Mouse (Mus musculus): ENCODE measurements around the gene Gm1043.

Gm1043 gene

DNA sequence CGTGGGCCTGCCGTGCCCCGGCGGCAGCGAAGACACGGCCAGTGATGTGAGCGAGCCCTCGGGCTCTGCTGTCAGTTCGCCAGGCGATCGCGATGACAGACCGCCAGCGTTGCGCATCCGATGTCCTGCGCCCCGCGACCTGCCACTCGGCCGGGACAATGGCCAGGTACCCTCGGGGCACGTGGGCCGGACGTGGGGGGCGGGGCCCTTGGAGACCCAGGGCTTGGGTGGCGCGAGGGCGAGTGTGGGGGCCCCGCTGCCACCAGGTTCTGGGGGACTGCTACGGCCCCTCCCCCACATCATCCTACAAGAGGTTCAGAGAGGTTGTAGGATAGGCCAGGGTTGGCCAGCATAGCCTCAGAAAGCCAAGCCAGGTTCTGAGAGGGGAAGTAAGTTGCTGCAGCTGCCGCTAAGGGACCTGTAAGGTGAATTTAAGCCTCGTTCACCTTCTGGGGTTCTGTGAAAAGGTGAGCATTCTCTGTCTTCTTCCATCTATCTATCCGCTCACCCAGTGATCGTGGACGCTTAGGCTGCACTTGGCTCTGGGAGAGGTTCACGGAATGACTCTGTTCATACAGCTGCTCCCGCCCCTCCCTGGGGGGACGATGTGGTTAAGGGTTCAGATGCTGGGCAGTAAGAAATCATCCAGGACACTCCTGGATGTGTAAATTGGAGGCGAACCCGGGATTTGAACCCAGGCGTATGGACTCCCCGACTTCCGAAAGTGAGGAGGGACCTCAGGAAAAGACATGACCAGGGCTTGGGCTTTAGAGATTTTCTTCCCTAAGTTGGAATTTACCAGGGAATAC is 157.4 kb downstream of the Gm1043 start:
- in situ Hi-C loops (cut with MboI; ENCODE audit: low sequenced_read_pairs): no loop called here

DNA sequence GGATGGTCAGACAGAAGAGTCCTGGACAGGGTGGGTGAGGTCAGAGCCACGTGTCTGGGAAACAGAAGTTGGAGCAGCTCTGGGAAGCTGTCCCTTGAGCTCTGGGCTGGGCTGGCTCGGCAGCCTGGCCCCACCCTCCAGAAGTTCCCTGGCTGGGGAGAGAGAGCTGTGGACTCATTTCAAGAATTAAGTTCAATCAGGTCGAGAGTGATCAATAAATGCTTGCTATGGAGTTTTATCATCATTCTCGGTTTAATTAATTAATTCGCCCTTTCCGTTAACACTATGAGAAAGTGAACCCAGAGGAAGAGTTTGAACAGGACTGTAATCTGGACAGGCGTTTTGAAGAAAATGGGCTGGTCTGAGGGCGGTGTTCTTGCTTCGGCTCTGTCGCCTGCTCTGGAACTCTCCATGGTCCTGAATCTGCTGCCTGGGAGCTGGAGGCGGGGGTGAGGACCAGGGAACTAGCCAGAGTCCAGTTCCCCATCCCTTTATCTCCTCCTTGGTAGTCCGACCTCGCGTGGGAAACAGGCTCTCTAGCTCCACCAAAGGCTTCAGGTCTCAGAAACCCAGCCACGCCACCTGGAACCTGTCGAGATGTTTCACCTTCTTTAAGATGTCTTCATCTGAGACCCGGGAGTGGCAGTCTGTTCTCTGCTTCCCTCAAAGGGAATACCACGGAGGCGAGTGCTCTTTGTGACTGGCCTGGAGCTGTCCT is 158.2 kb downstream of the Gm1043 start:
- in situ Hi-C loops (cut with MboI; ENCODE audit: low sequenced_read_pairs): no loop called here

DNA sequence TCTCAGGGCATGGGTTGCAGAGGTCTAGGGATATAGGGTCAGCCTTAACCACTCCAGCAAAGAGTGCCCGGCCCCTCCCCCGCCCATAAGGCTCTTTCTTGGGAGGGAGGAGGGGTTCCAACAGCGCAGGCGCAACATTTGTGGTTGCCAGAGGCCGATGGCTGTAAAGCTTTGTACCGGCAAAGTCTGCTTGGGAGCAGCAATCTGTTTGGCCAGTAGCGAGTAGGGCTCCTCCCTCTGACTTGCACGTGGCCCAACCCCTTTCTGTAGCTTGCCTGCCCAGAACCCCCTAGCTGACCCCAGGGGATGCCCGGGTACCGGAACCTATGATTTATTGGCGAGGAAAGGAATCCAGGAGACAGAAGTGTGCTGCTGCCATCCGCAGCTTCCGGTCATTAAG is 159.0 kb downstream of the Gm1043 start:
- in situ Hi-C loops (cut with MboI; ENCODE audit: low sequenced_read_pairs): no loop called here

GRCm38 (mm10) chr5:37244666-37245242 is 159.6 kb downstream of the Gm1043 start:
- in situ Hi-C loops (cut with MboI; ENCODE audit: low sequenced_read_pairs): no loop called here

DNA sequence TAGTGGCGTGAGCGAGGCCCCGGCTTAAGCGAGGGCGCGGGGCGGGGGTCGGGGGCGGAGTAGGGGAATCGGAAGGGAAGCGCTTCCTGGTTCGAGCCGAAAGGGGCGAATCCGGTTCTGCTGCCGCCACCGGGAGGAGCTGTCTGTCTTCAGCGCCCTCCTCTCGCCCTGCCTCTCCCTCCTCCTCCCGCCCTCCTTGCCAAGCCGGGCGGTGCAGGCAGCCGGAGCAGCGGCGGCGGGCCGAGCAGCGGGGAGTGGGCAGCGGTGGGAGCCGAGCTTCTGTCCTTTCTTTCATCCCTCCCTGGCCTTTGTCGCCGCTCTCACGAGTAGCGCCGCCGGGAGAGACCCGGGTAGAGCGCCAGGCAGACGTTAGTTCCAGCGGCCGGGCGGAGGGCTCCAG is 160.5 kb downstream of the Gm1043 start:
- in situ Hi-C loops (cut with MboI; ENCODE audit: low sequenced_read_pairs): no loop called here

GRCm38 (mm10) chr5:37246138-37246910 is 161.2 kb downstream of the Gm1043 start:
- in situ Hi-C loops (cut with MboI; ENCODE audit: low sequenced_read_pairs): no loop called here

GRCm38 (mm10) chr5:37247456-37247855 is 162.3 kb downstream of the Gm1043 start:
- in situ Hi-C loops (cut with MboI; ENCODE audit: low sequenced_read_pairs): no loop called here

- in situ Hi-C loops (cut with MboI; ENCODE audit: low sequenced_read_pairs): no loop called here
Observed at GRCm38 (mm10) chr5:37248870-37249269, 163.7 kb downstream of the Gm1043 start.

- in situ Hi-C loops (cut with MboI; ENCODE audit: low sequenced_read_pairs): no loop called here
Observed at GRCm38 (mm10) chr5:37251596-37251995, 166.4 kb downstream of the Gm1043 start.

GRCm38 (mm10) chr5:37252101-37252804 is 167.1 kb downstream of the Gm1043 start:
- in situ Hi-C loops (cut with MboI; ENCODE audit: low sequenced_read_pairs): no loop called here

GRCm38 (mm10) chr5:37254523-37254922 is 169.4 kb downstream of the Gm1043 start:
- in situ Hi-C loops (cut with MboI; ENCODE audit: low sequenced_read_pairs): no loop called here

GRCm38 (mm10) chr5:37256823-37257222 is 171.7 kb downstream of the Gm1043 start:
- in situ Hi-C loops (cut with MboI; ENCODE audit: low sequenced_read_pairs): no loop called here

DNA sequence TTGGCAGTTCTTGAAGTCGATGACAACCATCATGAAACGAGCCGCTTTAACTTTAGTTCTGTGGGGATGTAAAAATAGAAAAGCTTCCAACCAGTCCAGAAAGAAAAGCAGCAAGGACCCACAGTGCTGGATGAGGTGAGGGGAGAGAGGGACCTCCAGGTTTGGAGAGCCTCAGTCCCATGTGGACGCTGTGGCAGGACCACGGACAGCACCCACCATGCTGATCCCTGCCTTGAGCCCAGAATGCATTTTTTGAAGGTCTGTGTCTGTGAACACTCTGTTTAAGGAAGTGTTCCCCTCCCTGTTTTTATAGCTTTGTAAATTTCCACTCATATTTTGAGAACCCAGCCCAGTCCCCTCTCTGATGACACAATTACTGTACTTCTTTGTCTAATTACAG is 172.1 kb downstream of the Gm1043 start:
- in situ Hi-C loops (cut with MboI; ENCODE audit: low sequenced_read_pairs): no loop called here

DNA sequence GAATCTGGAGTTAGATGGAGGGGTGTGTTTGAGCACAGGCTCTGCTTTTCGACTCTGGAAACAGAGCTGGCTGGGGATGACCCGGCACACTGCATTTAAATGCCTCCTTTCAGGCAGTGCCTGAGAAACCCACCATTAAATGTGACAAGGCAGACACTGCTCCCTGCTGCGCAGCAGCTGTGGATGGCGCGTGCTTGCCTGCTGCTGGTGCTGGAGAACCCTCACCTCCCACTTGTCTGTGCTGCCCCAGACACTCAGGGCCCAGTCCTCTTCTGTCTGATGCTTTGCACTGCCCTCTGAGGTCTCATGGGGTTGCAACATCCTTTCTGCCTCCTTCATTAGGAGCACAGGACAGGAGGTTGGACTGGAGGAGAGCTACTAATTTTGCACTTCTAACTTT is 176.6 kb downstream of the Gm1043 start:
- in situ Hi-C loops (cut with MboI; ENCODE audit: low sequenced_read_pairs): no loop called here

GRCm38 (mm10) chr5:37263816-37264215 is 178.6 kb downstream of the Gm1043 start:
- in situ Hi-C loops (cut with MboI; ENCODE audit: low sequenced_read_pairs): no loop called here
